Mouse (Mus musculus) megakaryocyte progenitor cell, adult 5-6 weeks (primary cell): ENCODE results near the gene Sertad2. TPM values are rescaled to one million over a fixed set of nuclear protein-coding genes. Genes with fewer than 3 reads are reported as not detected.
A peak's percentile ranks its signal among the peaks of the same experiment; 100 is the strongest.

Experiments used
- ATAC-seq: replicated peaks from 2 replicates; pipeline ENCODE4 v1.8.0; 2016; ENCODE audit warnings: mild to moderate bottlenecking, moderate TSS enrichment, inconsistent platforms; ENCODE audit not compliant: poor library complexity
- total RNA-seq, 2 experiments: library from RNA; stranded (forward) in 1 of 2; stranded (reverse) in 1 of 2; fragments of 157-497, 149-512 nt in 1 of 2; fragments of 200-1000 nt in 1 of 2; gene quantifications; 2 replicates each; pipeline versions ENCODE4 v1.2.3 to v1.2.4; 2015 to 2017

Gene Sertad2
- total RNA-seq, 2 experiments from 2014 or later, result 8.8 to 9.4 TPM

DNA sequence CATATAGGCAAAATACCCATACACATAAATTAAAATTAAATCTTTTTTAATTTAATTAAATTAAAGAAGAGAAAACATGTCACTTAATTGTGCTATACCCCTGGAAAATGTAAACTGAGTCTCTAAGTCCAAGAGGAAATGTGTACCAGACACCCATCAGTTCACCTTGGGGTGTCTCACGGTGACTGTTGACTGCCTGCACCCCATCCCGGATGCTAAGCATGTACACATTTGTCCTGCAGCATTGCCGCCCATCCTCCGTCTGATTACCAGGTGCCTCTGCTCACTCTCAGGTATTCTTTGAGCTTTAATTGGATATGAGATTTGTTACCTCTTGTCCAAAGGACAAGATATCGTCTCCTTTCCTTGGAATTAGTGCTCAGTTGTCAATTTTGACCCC is 99.3 kb downstream of the Sertad2 start:
- ATAC-seq, result no peak

- ATAC-seq, result no peak
Observed at GRCm38 (mm10) chr11:20643161-20643560, 100.1 kb downstream of the Sertad2 start.

GRCm38 (mm10) chr11:20644166-20644565 is 101.1 kb downstream of the Sertad2 start:
- no peak for ATAC-seq

GRCm38 (mm10) chr11:20644872-20645271 is 101.8 kb downstream of the Sertad2 start:
- no peak for ATAC-seq

DNA sequence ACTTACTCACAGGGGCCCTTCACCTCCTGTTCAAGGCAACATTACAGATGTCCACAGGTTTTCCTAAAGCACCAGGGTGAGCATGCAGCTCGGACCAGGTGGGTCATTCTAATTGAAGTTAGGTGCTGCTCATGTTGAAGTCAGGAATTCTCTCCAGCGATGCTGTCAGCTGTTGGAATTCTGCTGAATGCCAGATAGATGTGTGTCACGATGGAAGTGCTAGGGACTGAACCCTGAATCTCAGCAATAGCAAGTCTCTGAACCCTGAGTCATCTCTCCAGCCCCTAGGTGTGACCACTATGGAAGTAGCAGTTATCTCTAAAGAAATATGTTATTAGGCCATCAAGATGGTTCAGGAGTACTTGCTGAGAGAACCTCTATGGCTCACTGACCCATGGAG is 102.5 kb downstream of the Sertad2 start:
- no peak for ATAC-seq

GRCm38 (mm10) chr11:20646142-20646541 is 103.1 kb downstream of the Sertad2 start:
- no peak for ATAC-seq

DNA sequence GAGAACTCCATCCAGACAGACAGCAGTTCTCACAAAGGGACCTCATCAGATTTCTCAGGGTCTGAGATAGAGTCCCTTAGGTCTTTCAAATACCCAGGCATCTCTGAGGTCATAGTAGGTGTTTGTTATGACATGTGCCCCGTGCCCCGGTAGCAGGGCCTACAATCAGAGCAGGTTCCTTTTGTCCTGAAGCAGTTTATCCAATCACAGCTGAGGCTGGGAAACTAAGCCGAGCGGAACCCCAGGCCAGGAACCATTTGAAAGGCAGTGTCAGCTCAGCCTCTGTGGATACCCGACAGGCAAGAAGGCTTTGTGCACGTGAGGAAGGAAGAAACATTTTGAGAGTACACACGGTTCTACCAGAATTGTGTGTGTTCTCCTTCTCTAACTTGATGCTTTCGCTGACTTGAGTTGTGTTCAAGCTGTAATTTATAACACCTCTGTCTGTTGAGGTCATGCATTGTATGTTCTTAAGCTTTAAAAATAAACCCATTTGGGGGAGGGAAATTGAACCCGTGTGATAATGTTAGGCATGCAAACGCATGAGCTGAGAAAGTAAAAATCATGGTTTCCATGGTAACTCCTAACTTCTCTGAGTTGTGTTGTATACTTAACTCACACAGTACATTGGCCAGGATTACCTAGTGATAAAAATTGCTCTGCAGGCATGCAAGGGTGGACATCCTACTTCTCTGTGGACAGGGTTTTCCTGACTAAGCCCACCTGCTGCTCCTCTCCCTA is 104.1 kb downstream of the Sertad2 start:
- no peak for ATAC-seq

DNA sequence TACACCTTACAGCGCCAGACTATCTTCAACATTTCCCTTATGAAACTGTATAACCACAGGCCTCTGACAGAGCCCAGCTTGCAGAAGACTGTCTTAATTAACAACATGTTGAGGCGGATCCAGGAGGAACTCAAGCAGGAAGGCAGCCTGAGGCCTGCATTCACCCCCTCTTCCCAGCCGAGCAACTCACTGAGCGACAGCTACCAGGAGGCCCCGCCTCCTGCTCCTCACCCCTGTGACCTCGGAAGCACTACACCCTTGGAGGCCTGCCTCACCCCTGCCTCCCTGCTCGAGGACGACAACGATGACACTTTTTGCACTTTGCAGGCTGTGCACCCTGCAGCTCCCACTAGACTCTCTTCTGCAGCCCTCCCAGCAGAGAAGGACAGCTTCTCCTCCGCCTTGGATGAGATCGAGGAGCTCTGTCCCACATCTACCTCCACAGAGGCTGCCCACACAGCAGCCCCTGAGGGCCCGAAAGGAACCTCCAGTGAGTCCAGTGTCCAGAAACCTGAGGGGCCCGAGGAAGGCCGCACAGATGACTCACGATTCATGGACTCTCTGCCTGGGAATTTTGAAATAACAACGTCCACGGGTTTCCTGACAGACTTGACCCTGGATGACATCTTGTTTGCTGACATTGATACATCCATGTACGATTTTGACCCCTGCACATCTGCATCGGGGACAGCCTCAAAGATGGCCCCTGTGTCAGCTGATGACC is 105.0 kb downstream of the Sertad2 start:
- ATAC-seq, result no peak; the same call in 1 of the 2 replicates

- ATAC-seq, result no peak; the same call in 1 of the 2 replicates
Observed at GRCm38 (mm10) chr11:20649477-20649876, 106.4 kb downstream of the Sertad2 start.

GRCm38 (mm10) chr11:20650006-20650639 is 107.1 kb downstream of the Sertad2 start:
- ATAC-seq, result no peak

DNA sequence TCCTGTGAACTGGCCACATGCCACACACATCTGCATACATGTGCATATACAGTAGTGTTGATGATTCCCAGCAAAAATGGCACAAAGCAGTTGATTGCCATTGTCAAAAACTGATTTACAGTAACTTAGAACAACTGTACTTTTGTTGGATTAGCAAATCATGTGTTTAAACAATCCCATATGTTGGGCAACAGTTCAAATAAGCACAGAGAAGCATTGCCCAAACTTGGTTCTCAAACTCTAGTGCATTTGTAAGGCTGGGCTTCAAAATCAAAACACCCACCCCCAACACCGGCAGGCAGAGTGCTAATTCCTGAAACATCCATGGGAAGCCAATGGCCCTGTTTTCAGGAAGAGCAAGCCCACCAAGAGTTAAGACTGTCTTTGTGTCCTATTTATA is 108.1 kb downstream of the Sertad2 start:
- no peak for ATAC-seq

DNA sequence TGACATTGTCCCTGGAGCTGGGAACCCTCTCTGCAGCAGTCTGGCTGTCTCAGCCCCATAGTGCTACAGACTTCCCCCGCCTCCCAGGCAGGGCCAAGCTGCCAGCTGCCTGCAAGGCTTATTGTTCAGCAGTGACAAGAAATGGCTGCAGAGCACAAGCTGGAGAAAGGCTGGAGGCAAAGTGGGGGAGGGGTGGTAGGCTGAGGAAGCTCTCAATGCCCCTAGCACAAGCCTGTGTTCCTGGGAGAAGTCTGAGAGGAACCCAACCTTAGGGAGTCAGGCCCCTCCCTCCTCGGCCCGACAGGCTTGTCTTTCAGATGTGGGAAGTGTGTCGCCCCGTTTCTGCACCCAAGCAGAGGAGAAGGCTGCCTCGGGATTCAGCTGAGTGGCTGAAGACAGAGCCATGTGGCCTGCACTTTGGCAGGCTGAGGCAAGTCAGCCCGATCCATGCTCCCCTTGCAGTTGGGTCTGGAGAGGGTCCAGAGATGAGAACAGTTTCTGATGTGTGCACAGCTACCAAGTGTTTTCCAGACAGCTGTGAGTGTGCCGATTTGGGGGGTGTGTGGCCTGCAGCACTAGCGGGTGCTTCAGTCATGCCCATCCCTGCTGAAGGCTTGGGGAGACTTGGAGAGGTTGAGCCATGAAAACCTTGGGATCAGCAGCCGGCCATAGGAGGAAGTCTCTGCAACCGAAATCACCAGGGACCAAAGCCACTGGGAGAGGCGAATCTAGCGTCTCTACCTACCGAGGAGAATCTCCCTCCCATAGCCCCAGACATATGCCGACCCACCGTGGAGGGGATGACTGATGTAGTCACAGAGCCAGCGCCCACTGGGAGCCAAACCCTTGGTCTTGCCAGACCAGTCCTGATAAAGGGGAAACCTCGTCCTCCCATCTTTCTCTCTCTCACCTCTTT is 113.0 kb downstream of the Sertad2 start:
- ATAC-seq, result peak; percentile 57

GRCm38 (mm10) chr11:20656711-20657057 is 113.6 kb downstream of the Sertad2 start:
- peak; percentile 42 for ATAC-seq

GRCm38 (mm10) chr11:20659094-20659493 is 116.0 kb downstream of the Sertad2 start:
- no peak for ATAC-seq

DNA sequence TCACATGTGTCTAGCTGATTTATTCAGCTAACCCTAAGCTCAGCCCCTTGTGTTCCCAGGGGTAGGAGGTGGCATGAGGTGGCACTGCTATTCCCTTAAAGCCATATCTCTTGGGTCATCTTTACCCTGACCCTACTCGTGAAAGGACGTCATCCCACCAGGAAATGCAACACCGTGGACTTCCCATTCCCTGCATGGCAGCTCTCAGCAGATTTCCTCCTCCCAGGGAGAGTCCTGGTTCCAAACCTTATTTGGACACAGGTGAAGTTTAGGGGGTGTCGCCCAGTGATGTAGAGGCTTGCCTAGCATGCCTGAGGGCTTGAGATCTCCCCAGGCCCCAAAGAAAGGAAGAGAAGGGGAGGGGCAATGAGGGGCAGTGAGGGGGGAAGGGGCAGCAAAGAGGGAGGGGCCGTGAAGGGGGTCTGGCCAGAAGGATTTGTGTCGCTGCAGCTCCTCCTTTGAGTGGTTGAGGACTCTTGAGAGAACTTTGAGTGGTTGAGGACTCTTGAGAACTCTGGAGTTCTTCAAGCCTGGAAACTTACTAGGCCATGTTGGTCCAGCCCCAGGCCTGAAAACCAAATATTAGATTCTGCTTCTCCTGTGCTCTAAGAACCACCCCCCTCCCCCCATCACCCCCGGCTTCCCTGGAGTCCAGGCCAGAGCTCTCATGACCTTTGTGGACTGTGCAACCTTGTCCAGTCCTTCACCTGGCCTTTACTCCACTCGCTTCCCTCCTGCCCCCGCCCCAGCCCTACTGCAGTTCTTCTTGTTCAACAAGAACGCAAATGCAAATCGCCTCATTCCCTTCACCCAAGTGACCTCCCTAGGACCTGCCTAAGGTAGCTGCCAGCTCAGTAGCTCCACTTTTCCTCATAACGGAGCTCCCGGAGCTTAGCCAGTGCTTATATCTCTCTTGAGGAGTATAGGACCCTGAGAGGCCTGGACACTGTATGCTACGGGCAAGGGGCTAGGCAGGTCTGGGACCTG is 117.4 kb downstream of the Sertad2 start:
- no peak for ATAC-seq

GRCm38 (mm10) chr11:20661652-20662051 is 118.6 kb downstream of the Sertad2 start:
- ATAC-seq, result peak; percentile 84

DNA sequence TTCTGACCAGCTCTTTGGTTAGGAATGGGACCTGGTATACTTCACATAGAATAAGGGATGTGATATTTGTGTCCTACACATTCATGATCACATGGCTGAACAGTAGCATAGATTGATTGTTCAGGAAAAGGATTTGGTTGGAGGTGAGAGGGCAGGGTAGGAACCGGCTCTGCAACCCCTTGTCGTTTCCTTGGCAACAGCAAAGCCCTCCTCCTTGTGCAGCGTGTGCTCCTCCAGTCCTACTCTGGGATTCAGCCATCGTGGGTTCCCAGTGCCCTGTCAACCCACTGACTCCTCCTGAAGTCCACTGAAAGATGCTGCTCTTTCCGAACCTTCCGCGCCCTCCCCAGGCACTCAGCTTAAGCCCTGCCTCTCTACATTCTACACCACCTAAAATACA is 119.8 kb downstream of the Sertad2 start:
- no peak for ATAC-seq

- ATAC-seq, result no peak
Observed at GRCm38 (mm10) chr11:20663580-20664198, 120.6 kb downstream of the Sertad2 start.

- no peak for ATAC-seq
Observed at GRCm38 (mm10) chr11:20664878-20665277, 121.8 kb downstream of the Sertad2 start.
